Mouse (Mus musculus) heart, embryonic 12.5 days (tissue): Measurements from ENCODE around the gene Pcolce2. TPM values are rescaled to one million over a fixed set of nuclear protein-coding genes. Genes with fewer than 3 reads are reported as not detected.
A peak's percentile ranks its signal among the peaks of the same experiment; 100 is the strongest.

Experiments
- ATAC-seq: fragments of 200-750 bp; cut with Nextera tagmentation; 2 replicates; pipeline ENCODE4 v1.8.0; 2017; ENCODE audit warnings: moderate TSS enrichment, moderate library complexity; ENCODE audit not compliant: insufficient number of reproducible peaks, low FRiP score
- H3K27ac ChIP-seq: fragments of 300-500 bp; sonication (generic); 2 replicates; pipeline ENCODE4 v1.5.1; 2016; ENCODE audit warnings: mild to moderate bottlenecking, moderate library complexity; ENCODE audit not compliant: poor library complexity, severe bottlenecking
- H3K27me3 ChIP-seq: fragments of 300-500 bp; sonication (generic); replicated peaks from 2 replicates; pipeline ENCODE4 v1.6.1; 2016; ENCODE audit warnings: mild to moderate bottlenecking, moderate library complexity
- H3K36me3 ChIP-seq: fragments of 300-500 bp; sonication (generic); 2 replicates; pipeline ENCODE4 v1.6.1; 2016; ENCODE audit warnings: mild to moderate bottlenecking, moderate library complexity
- H3K4me1 ChIP-seq: fragments of 300-500 bp; sonication (generic); replicated peaks from 2 replicates; pipeline ENCODE4 v1.6.1; 2016; ENCODE audit warnings: mild to moderate bottlenecking
- H3K4me2 ChIP-seq: fragments of 300-500 bp; sonication (generic); 2 replicates; pipeline ENCODE4 v1.6.1; 2016; ENCODE audit warnings: mild to moderate bottlenecking, moderate library complexity
- H3K4me3 ChIP-seq: fragments of 300-500 bp; sonication (generic); 2 replicates; pipeline ENCODE4 v1.5.1; 2016; ENCODE audit warnings: mild to moderate bottlenecking
- H3K9ac ChIP-seq: fragments of 300-500 bp; sonication (generic); 2 replicates; pipeline ENCODE4 v1.6.1; 2016; ENCODE audit warnings: mild to moderate bottlenecking, moderate library complexity
- H3K9me3 ChIP-seq: fragments of 300-500 bp; sonication (generic); replicated peaks from 2 replicates; pipeline ENCODE4 v1.6.1; 2016; ENCODE audit warnings: mild to moderate bottlenecking, moderate library complexity
- WGBS: fragments of 180-500 bp; shearing (Covaris S2); methylation state at CpG from one replicate; pipeline ENCODE4 v1.1.7; 2016; 5-methylcytosine and 5-hydroxymethylcytosine counted together
- polyA plus RNA-seq: library from polyadenylated mRNA; unstranded; fragments of >200 nt; fragmentation: Nextera tagmentation; extraction: Ambion mirVana; gene quantifications from 2 replicates; pipeline ENCODE4 v1.2.1, GENCODE M21; 2016

Pcolce2 gene
- polyA plus RNA-seq, 1 experiment from 2014 or later = 0.24 TPM

DNA sequence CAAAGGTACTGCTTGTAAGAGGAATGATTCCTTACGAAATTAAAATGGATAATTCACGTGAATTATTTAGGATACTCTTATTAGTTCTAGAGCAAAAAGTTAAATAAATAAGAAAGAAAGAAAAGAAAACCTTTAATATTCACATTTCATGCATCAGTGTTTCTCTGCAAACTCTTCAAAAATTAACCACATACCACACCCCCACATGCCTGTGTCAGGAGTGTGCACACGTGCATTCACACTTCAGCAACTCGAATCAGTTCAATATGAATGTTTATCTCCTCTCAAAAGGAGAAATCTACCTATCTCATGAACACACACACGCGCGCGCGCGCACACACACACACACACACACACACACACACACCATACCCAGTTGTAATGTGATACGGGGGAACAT, 43.3 kb downstream of the Pcolce2 start:
- ATAC-seq = no peak
- WGBS = 90% methylated on average over 11 of the region's 11 CpGs
- no peaks in the 10 kb centered on the region for H3K27me3 ChIP-seq
- no peak overlapping the region for H3K27ac ChIP-seq
- no peak overlapping the region for H3K4me2 ChIP-seq
- H3K9me3 ChIP-seq = no peaks in the 10 kb centered on the region
- no peak overlapping the region for H3K4me3 ChIP-seq
- H3K9ac ChIP-seq = no peak overlapping the region
- no peaks in the 10 kb centered on the region for H3K36me3 ChIP-seq
- no peaks in the 10 kb centered on the region for H3K4me1 ChIP-seq

DNA sequence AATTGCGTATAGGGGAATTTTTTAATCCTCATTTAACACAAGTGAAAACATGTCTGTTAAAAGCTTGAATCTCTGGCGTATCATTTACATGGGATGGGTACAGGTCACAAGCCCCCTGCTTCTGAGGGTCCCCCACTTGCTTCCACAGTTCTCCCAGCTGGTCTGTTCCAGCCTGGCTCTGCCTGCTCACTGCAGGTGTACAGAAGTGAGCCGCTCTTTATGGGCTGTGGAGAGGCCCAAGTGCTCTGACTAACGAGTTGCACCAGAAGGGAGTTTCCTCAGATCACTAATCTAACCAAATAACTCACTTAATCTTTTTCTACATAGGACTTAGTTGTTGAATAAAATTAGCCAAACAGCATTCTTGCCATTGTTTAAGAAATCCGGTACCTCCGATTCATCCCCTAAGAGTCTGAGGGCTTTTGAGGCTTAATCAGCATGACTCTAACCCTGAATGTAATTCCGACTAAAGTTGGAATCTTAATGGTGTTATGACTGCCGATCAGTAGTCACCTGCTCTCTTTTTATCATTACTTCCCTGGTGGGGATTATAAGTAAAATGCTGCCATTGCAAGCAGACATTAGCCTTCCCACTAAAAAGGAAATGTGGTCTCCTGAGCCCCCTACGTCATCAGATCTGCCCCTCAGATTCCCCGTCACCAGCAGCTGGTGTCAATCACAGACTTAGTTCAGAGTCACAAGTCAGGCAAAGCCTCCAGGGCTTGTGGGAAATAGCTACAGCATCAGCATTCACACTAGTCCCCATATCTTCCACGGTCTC, 48.4 kb downstream of the Pcolce2 start:
- Histone ChIP-seq H3K4me1 (no peaks in the 10 kb centered on the region), H3K9ac (no peak overlapping the region), H3K4me2 (no peak overlapping the region), H3K27ac (no peak overlapping the region), H3K27me3 (no peaks in the 10 kb centered on the region), H3K36me3 (no peaks in the 10 kb centered on the region), H3K9me3 (no peaks in the 10 kb centered on the region), H3K4me3 (no peak overlapping the region)
- WGBS = 67% methylated on average over 11 of the region's 11 CpGs
- ATAC-seq = no peak

DNA sequence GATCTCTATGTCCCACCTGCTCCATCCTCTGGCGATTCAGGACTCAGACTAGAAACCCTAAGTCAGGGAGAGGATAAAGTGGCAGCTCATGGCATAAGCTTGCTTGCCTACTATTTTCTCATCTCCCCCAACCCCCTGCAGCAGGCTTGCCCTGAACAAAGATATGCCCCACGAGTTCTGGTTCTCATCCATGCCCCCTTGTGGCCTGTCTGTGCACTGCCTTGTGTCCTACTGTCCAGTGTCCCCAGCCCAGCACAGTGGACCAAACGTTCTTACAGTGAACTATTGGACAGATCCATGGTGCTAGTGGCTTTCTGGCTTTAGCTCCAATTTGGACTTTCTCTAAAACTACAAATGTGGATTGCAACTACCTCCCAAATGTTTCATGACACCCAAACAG, 50.7 kb downstream of the Pcolce2 start:
- Histone ChIP-seq H3K9ac (no peak overlapping the region), H3K9me3 (no peaks in the 10 kb centered on the region), H3K4me1 (no peaks in the 10 kb centered on the region), H3K27me3 (no peaks in the 10 kb centered on the region), H3K4me3 (no peak overlapping the region), H3K27ac (no peak overlapping the region), H3K36me3 (no peaks in the 10 kb centered on the region), H3K4me2 (no peak overlapping the region)
- no peak for ATAC-seq
- WGBS = 55% methylated on average over 3 of the region's 3 CpGs

DNA sequence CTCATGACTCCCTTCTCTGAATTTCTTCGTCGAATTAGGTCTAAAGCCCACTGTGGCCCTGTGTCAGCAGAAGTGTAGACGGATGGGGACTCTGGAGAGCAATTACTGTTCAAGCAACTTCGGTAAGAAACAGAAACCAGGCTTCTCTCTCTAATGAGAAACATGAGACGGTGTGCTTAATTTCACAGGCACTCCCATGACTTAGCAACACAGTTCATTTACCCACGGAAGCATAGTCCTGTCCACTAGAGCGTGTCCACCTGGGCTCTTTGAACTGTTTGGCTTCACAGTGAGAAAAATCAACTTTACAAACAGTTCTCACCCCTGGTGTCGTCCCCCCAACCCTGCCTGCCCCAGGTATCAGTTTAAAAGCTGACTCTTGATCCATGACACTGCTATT, 55.4 kb downstream of the Pcolce2 start:
- Histone ChIP-seq H3K4me3 (no peak overlapping the region), H3K36me3 (no peaks in the 10 kb centered on the region), H3K9me3 (no peaks in the 10 kb centered on the region), H3K27me3 (no peaks in the 10 kb centered on the region), H3K4me1 (no peaks in the 10 kb centered on the region; the same call in 1 of the 2 replicates), H3K9ac (no peak overlapping the region), H3K4me2 (no peak overlapping the region), H3K27ac (no peak overlapping the region)
- WGBS = 65% methylated on average over 8 of the region's 8 CpGs
- ATAC-seq = no peak

DNA sequence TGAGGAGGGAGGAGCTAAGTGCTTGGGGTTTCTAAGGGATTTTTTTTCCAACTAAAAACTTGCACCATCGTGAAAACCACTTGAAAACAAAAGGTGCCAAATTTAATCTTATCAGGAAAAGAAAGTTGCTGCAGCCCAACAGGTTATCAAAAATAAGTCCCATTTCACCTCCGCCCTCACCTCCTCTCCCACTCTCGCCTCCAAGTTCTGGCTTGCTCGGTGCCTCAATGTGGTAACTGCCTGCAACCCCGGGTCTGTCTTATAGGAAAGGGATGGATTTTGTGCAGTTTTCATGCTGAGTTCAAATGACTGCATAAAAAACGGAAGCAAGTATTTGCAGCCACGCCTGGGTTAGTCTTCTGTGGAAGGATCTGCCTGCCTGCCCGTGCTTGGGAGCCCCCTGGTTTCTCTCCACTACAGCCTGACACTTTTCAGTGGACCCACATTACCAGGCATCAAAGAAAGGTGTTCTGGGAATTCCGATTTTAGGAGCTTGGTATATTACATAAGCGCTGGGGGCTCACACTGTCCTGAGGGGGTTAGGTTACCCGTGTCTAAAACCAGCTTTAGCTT, 56.2 kb downstream of the Pcolce2 start:
- Histone ChIP-seq H3K36me3 (no peaks in the 10 kb centered on the region), H3K4me1 (no peaks in the 10 kb centered on the region; the same call in 1 of the 2 replicates), H3K27ac (no peak overlapping the region), H3K4me2 (peak overlapping the region; percentile 5; the same call in 1 of the 2 replicates), H3K4me3 (no peak overlapping the region), H3K9ac (no peak overlapping the region), H3K9me3 (no peaks in the 10 kb centered on the region), H3K27me3 (no peaks in the 10 kb centered on the region)
- no peak for ATAC-seq
- WGBS = 64% methylated on average over 11 of the region's 11 CpGs

DNA sequence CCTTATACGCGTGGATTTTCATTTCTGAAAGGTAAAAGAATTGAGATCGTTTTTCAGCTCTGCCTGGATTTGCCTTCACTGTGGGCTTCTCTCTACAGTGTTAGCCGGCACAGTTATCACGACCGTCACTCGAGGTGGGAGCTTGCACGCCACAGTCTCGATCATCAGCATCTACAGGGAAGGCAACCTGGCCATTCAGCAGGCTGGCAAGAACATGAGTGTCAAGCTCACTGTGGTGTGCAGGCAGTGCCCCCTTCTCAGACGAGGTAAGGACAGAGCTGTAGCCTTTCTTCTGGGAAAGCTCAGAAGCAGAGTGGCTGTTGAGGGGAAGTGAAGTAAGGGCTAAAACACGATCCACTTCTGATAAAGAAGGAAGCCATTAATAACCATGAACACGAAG, 57.1 kb downstream of the Pcolce2 start:
- Histone ChIP-seq H3K4me1 (no peaks in the 10 kb centered on the region; the same call in 1 of the 2 replicates), H3K9ac (no peak overlapping the region), H3K27me3 (no peaks in the 10 kb centered on the region), H3K27ac (no peak overlapping the region), H3K4me3 (no peak overlapping the region), H3K4me2 (no peak overlapping the region), H3K36me3 (no peaks in the 10 kb centered on the region), H3K9me3 (no peaks in the 10 kb centered on the region)
- WGBS = 60% methylated on average over 12 of the region's 12 CpGs
- ATAC-seq = no peak

DNA sequence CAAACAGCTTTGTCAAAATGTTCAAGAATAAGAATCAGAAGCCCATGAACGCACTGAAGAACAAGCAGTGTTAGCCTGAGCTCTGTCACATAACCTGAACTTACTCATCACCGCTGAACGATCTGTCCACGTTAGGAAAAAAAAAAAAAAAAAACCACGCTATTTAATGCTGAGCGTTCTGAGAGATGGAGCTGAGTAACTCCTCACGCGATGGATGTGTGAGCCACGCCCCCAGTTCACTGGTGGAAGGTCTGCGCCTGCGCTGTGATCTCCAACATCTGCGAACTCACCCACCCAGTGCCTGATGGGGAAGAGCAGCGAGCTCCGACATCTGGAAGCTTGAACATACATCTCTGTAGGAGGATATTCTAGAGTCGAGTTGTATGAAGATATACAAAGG, 57.6 kb downstream of the Pcolce2 start:
- Histone ChIP-seq H3K4me3 (no peak overlapping the region), H3K27me3 (no peaks in the 10 kb centered on the region), H3K36me3 (no peaks in the 10 kb centered on the region), H3K27ac (no peak overlapping the region), H3K9me3 (no peaks in the 10 kb centered on the region), H3K9ac (no peak overlapping the region), H3K4me1 (no peaks in the 10 kb centered on the region; the same call in 1 of the 2 replicates), H3K4me2 (no peak overlapping the region)
- WGBS = 88% methylated on average over 15 of the region's 15 CpGs
- ATAC-seq = no peak

DNA sequence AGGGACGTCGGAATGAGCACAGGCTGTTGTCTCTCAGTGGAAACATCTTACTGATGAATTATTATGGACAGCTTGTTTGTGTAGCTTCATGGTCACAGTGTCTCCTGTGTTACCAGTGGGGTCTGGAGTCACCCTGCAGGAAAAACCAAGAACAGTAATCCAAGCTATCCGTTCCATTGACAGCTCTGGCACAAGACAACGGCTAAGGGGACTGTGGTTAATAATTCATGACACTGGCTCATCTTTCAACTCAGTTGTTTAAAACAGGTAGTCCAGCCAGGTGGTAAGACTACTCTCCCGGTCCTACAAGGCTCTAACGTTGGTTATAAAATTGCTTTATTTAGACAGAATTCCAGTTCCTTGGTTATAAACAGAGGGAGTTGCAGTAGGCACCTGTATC, 59.2 kb downstream of the Pcolce2 start:
- no peak overlapping the region for H3K4me2 ChIP-seq
- H3K9ac ChIP-seq = no peak overlapping the region
- H3K27me3 ChIP-seq = no peaks in the 10 kb centered on the region
- ATAC-seq = no peak
- no peaks in the 10 kb centered on the region for H3K36me3 ChIP-seq
- no peaks in the 10 kb centered on the region for H3K9me3 ChIP-seq
- no peaks in the 10 kb centered on the region; the same call in 1 of the 2 replicates for H3K4me1 ChIP-seq
- 77% methylated on average over 6 of the region's 6 CpGs for WGBS
- H3K27ac ChIP-seq = no peak overlapping the region
- H3K4me3 ChIP-seq = no peak overlapping the region

DNA sequence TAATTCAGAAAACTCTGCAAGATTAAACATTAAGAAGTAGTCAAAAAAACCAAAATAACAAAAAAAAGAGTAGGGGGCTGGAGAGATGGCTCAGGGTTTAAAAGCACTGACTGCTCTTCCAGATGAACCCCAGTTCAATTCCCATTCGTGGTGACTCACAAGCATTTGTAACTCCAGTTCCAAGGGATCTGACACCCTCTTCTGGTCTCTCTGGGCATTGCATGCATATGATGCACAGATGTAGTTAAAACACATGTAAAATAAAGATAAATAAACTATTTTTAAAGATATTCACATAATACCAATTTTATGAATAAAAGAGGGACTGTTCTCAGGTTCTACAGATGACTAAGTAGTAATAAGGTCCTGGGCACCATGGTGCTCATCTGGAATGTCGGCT, 60.4 kb downstream of the Pcolce2 start:
- WGBS = 50% methylated on average over 2 of the region's 2 CpGs
- Histone ChIP-seq H3K9ac (no peak overlapping the region), H3K9me3 (no peaks in the 10 kb centered on the region), H3K27ac (no peak overlapping the region), H3K36me3 (no peaks in the 10 kb centered on the region), H3K27me3 (no peaks in the 10 kb centered on the region), H3K4me2 (no peak overlapping the region), H3K4me3 (no peak overlapping the region), H3K4me1 (no peaks in the 10 kb centered on the region; the same call in 1 of the 2 replicates)
- ATAC-seq = no peak

DNA sequence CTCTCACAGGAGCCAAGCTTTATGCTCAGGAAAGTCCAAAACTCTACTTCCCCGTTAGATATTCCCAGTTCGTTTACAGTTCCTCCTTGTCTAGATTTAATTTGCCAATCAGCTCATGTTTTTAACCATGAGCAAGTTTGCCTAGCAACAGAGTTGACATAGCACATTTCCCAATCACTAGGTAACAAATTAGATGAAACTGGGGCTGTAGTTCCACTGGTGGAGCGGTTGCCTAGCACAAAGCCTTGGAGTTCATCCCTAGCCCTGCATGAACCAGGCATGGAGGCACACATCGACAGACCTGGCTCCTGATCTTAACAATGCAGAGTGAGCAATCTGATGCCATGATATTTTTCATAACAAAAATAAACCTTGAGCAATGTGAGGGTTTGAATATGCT, 61.9 kb downstream of the Pcolce2 start:
- Histone ChIP-seq H3K9me3 (no peaks in the 10 kb centered on the region), H3K27ac (no peak overlapping the region), H3K4me1 (no peaks in the 10 kb centered on the region), H3K9ac (no peak overlapping the region), H3K36me3 (no peaks in the 10 kb centered on the region), H3K4me2 (no peak overlapping the region), H3K27me3 (no peaks in the 10 kb centered on the region), H3K4me3 (no peak overlapping the region)
- 70% methylated on average over 4 of the region's 4 CpGs for WGBS
- no peak for ATAC-seq

DNA sequence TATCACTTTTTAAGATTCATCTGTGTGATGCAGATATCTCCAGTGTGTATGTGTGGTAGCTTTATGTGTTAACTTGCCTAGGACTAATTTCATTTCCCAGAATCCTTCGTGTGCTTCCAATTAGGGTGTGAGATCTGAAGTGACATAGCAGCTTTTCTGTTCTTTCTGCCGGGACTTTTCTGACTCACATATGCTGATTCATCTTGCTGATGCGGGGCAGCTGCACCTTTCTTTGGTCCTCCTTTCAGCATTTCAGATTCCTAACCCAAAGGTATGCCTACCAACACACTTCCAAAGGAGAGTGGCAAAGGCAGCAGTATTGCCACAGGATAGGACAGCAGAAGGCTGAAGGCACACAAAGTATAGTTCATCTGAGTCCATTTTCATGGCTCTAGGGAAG, 66.7 kb downstream of the Pcolce2 start:
- Histone ChIP-seq H3K27ac (no peak overlapping the region), H3K9me3 (no peaks in the 10 kb centered on the region), H3K4me2 (no peak overlapping the region), H3K4me3 (no peak overlapping the region), H3K27me3 (no peaks in the 10 kb centered on the region), H3K4me1 (no peaks in the 10 kb centered on the region), H3K36me3 (peaks cover 5% of the 10 kb centered on the region; the same call in 1 of the 2 replicates), H3K9ac (no peak overlapping the region)
- no peak for ATAC-seq
- WGBS = 72% methylated on average over 3 of the region's 3 CpGs
